Comparison of ENCODE assay signal across 7 mouse cellular contexts in the genomic region with DNA sequence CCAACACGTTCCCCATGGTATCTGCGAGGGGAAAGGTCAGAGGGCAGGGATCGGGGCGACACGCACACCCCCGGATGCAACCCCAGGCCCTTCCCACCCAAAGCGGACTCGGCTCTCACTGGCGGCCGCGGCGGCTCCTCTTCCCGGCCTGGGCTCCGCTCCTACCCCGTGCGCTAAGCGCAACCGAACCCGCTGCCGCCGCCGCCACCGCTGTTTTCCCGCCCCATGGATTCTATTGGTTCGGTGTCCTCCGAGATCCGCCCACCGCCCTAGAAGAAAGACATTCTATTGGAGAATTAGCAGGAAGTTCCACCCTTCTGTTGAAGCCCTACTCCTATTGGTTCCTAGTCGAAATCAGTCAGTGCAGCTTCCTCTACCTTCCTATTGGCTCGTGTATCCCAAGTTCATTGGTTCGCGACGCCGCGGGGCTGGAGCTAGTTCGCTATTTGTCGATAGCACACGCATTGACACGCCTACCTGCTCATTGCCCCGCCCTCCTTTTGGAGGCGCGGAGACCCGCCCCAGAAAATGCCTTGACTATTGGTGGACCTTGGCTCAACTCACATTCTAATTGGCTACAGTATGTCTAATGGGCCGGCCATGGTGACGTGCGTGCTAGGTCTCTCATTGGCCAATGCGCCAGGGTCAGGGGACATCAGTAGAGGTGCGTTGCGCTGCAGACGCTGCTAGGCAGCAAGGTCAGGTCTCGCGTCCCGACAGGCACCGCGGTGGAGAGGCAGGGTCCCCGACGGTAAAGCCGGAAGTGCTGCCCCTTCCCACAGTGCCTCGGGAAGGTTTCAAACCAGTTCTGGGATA. TPM values are rescaled to one million over a fixed set of nuclear protein-coding genes. Genes with fewer than 3 reads are reported as not detected.
A peak's percentile ranks its signal among the peaks of the same experiment; 100 is the strongest.
DNase-seq lines count a peak whose midpoint lies in the region; ATAC-seq lines count a peak whose summit lies in the region.

A gene (minus strand): TSS at position 200 of the 816 bp plus-strand sequence.

- no peaks in the 10 kb centered on the region; the same call in none of the 2 replicates for H3K36me3 ChIP-seq in embryonic facial prominence, embryonic 11.5 days (replicated peaks; ENCODE audit: control insufficient read depth, insufficient read depth, low read depth, low read length)
- H3K36me3 ChIP-seq in limb, embryonic 10.5 days, result peaks cover 66% of the 10 kb centered on the region
- H3K36me3 ChIP-seq in midbrain, embryonic 13.5 days, result peaks cover 50% of the 10 kb centered on the region

- peak; percentile 99 for ATAC-seq in embryonic facial prominence, embryonic 11.5 days (replicated peaks; ENCODE audit: insufficient number of reproducible peaks, low FRiP score, low TSS enrichment, low read depth)
- peak; percentile 82 for ATAC-seq in granulocyte monocyte progenitor cell, adult 5-6 weeks (replicated peaks; ENCODE audit: poor library complexity, severe bottlenecking)
- peak; percentile 99 for ATAC-seq in midbrain, embryonic 13.5 days

- peak within 1 kb of the TSS; percentile 88 for H3K9ac ChIP-seq in embryonic facial prominence, embryonic 11.5 days (replicated peaks; ENCODE audit: low read length)
- peak within 1 kb of the TSS; percentile 96 for H3K9ac ChIP-seq in midbrain, embryonic 13.5 days (replicated peaks)

- H3K4me3 ChIP-seq in embryonic facial prominence, embryonic 11.5 days (ENCODE audit: low read depth, low read length), result peak within 1 kb of the TSS; percentile 99
- peak within 1 kb of the TSS; percentile 99 for H3K4me3 ChIP-seq in limb, embryonic 10.5 days
- peak within 1 kb of the TSS; percentile 100 for H3K4me3 ChIP-seq in midbrain, embryonic 13.5 days (replicated peaks)

- H3K27ac ChIP-seq in embryonic facial prominence, embryonic 11.5 days (replicated peaks; ENCODE audit: low read depth, low read length), result peak within 1 kb of the TSS; percentile 52
- peak within 1 kb of the TSS; percentile 88 for H3K27ac ChIP-seq in limb, embryonic 10.5 days
- H3K27ac ChIP-seq in midbrain, embryonic 13.5 days, result peak within 1 kb of the TSS; percentile 92

- peak within 1 kb of the TSS; percentile 85 for H3K4me2 ChIP-seq in embryonic facial prominence, embryonic 11.5 days (ENCODE audit: low read depth, low read length)
- H3K4me2 ChIP-seq in midbrain, embryonic 13.5 days (replicated peaks), result peak within 1 kb of the TSS; percentile 99

- no peaks in the 10 kb centered on the region for H3K27me3 ChIP-seq in embryonic facial prominence, embryonic 11.5 days (ENCODE audit: control insufficient read depth, insufficient read depth, low read length)
- H3K27me3 ChIP-seq in limb, embryonic 10.5 days (ENCODE audit: low read depth, poor library complexity, severe bottlenecking), result no peaks in the 10 kb centered on the region
- H3K27me3 ChIP-seq in midbrain, embryonic 13.5 days, result no peaks in the 10 kb centered on the region

- H3K4me1 ChIP-seq in embryonic facial prominence, embryonic 11.5 days (ENCODE audit: control insufficient read depth, insufficient read depth, low read length), result peaks cover 4% of the 10 kb centered on the region; the same call in 1 of the 2 replicates
- peaks cover 18% of the 10 kb centered on the region for H3K4me1 ChIP-seq in limb, embryonic 10.5 days
- H3K4me1 ChIP-seq in midbrain, embryonic 13.5 days (replicated peaks), result peaks cover 18% of the 10 kb centered on the region

- DNase-seq in adrenal gland, postnatal 14 days, result peak; percentile 98
- DNase-seq in embryonic facial prominence, embryonic 11.5 days (ENCODE audit: low spot score), result peak; percentile 100
- peak; percentile 100 for DNase-seq in kidney, adult 11 months
- peak; percentile 94 for DNase-seq in limb, embryonic 10.5 days (ENCODE audit: low spot score)
- DNase-seq in spleen, adult 12 weeks (ENCODE audit: low spot score), result peak; percentile 99

- 0 out of 2 replicates have a peak, but pooled peaks cover under 1% of the 10 kb centered on the region for H3K9me3 ChIP-seq in embryonic facial prominence, embryonic 11.5 days (replicated peaks; ENCODE audit: control insufficient read depth, low read length)
- no peaks in the 10 kb centered on the region for H3K9me3 ChIP-seq in limb, embryonic 10.5 days (replicated peaks)
- H3K9me3 ChIP-seq in midbrain, embryonic 13.5 days, result no peaks in the 10 kb centered on the region

- under 1% methylated on average over 57 of the region's 59 CpGs for WGBS in embryonic facial prominence, embryonic 11.5 days
- WGBS in limb, embryonic 10.5 days, result under 1% methylated on average over 59 of the region's 59 CpGs
- under 1% methylated on average over 56 of the region's 59 CpGs for WGBS in midbrain, embryonic 13.5 days

RNA-seq across cellular contexts. Expression of the gene that starts here (rescaled TPM):
- total RNA-seq in adrenal gland, postnatal 14 days (2021), result 136 and 145 TPM in 2 replicates
- polyA plus RNA-seq in embryonic facial prominence, embryonic 11.5 days (2014; fragmentation: Nextera tagmentation; extraction: Ambion mirVana), result 123 and 131 TPM in 2 replicates
- total RNA-seq in granulocyte monocyte progenitor cell, adult 5-6 weeks (2014; fragmentation: Nextera tagmentation), result 70.2 and 76.7 TPM in 2 replicates
- 36.2 and 47.0 TPM in 2 replicates for total RNA-seq in granulocyte monocyte progenitor cell, adult 5-6 weeks (2017)
- polyA plus RNA-seq in limb, embryonic 10.5 days (2016; fragmentation: Nextera tagmentation; extraction: Ambion mirVana), result 244 and 285 TPM in 2 replicates
- polyA plus RNA-seq in midbrain, embryonic 13.5 days (2015; fragmentation: Nextera tagmentation; extraction: Ambion mirVana), result 105 and 125 TPM in 2 replicates

Comparison
In these comparisons a context has a peak if more than half of its experiments do, and no peak if none do; other contexts are left out.
1. Peak in every context shown above with its lines: DNase-seq, ATAC-seq, H3K4me3 ChIP-seq and H3K27ac ChIP-seq.